Mouse (Mus musculus) 3134 (cell line): ENCODE results near the gene Myh2.

Experiments
- DNase-seq: peaks from one replicate; pipeline ENCODE4 v3.0.0-alpha.2; 2011; ENCODE audit warnings: low spot score; ENCODE audit not compliant: insufficient read length; ENCODE audit errors: extremely low read depth

Myh2 gene

DNA sequence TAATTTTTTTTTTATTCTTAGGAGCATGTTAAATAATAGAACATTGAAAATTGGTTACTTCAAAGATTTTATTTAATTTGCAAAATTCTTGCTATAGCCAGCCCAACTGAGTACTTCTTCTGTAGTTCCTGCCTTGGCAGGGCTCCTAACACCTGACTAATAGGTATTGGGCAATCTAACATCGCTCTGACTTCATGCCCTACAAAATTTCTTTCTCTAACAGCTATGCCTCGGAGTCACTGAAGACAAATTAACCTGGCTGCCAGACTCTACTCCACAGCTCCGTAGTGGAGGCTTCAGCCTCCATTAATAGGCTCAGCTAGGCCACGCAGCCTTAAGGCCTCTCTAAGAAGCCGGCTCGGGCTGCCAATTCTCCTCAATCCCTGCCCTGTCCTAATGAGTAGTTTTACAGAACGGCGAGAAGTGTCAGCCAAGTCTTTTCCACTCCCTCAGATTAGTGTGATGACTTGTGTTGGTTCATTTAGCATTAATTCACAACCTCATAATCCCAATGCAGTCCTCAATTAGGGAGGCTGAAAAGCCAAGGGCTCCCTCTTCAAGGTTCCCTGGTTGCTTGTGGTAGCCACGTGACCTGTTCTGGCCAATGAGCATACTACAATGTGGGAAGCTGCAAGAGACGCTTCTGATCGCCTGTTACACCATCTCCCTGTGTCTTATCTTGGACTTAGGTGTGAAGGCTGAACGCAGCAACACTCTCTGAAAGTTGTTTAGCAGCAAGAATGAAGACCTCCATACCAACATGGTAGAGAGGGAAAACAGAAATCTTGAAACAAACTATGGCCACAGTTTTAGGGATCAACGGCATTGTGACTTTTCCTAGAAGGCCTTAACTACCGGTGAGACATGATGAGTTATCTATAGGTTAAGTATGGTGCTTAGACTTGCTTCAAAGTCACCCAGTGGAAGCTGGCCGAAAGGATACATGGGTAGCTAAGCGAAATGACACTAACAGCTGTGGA is 18.9 kb upstream of the Myh2 start:
- no peak for DNase-seq

DNA sequence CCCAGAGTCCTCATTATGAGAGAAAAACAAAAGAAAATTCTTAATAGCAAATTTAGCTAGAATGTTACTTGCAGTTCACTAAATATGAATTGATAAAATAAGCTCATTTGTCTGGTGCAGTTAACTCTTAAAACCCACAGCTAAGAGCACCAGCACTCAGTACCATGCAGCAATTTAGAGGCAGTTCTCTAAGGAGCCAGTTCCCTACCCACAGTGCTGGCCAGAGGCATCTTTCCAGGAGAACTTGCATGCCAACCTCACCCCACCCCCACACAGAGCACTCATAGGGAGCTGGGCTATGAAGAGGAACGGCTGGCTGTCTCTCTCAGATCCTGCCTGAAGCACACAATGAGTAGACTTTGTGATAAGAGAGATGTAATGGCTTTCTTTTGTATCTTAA is 17.7 kb upstream of the Myh2 start:
- no peak for DNase-seq

- DNase-seq, result no peak
These were observed 17.0 kb upstream of the Myh2 start for GRCm38 (mm10) chr11:67153843-67154242.

DNA sequence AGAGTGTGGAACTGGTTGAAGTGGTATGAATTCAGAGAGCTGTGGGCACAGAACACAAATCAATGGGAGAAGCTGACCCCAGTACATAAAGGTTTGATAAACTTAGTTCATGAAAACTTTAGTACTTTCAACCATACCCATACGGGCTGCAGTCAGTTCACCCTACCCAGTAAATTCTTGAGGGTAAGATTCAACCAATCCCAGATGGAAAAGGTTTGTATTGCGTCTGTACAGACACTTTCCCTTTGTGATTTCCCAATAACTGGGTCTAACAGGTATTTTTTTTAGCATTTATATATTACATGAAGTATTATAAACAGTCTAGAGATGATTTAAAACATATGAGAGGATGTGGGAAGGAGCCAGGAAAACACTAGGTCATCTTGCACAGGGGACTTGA is 15.2 kb upstream of the Myh2 start:
- DNase-seq, result no peak

DNA sequence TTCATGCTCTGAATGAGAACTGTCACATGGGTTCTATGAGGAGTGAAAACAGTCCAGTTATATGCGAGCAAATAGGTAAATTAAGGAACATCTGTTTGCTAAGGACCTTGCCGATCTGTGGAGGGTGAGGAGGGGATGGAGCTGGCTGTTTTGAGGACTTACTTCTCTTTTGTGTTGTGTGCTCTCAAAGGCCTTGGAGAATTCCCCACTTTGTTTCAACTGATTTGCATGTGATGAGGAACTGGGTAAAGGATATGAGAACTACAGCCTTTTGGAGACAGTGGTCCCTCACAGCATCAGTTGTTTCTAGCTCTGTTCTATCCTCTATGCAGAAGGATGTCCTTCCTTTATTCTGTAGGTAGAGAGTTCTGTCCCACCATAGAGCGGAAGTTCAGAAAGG is 10.7 kb upstream of the Myh2 start:
- no peak for DNase-seq

- DNase-seq, result no peak
These were observed 7.1 kb upstream of the Myh2 start for GRCm38 (mm10) chr11:67163701-67164100.

- no peak for DNase-seq
These were observed 6.0 kb upstream of the Myh2 start for GRCm38 (mm10) chr11:67164851-67165250.

- no peak for DNase-seq
These were observed 1.5 kb upstream of the Myh2 start for GRCm38 (mm10) chr11:67169301-67169700.

DNA sequence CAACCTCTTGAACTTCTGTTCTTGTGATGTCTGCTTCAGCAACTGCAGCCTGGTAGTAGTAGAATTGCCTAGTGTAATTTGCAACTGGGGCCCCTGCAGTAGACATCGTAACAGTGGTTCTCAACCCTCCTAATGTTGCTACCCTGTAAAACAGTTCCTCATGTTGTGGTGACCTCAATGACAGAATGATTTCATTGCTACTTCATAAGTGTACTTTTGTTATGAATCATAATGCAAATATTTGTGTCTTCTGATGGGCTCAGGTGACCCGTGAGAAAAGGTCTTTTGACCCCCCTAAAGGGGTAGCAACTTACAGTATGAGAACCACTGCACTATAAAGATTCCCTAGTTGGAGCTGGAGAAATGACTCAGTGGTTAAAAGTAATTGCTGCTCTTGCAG is 1.6 kb downstream of the Myh2 start:
- DNase-seq, result no peak

DNA sequence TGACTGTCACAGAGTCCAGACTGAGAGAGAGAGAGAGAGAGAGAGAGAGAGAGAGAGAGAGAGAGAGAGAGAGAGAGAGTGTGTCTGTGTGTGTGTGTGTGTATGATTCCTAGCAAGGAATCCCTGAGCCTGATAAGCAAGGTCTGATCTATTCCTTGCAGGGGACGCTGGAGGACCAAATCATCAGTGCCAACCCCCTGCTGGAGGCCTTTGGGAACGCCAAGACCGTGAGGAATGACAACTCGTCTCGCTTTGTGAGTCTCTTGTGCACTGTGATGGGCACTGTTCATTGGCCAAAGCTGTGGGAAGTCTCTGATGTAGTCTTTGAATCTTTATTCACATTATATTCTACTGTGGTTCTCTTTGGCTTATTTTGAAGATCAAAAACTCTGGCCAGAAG is 5.5 kb downstream of the Myh2 start:
- no peak for DNase-seq

DNA sequence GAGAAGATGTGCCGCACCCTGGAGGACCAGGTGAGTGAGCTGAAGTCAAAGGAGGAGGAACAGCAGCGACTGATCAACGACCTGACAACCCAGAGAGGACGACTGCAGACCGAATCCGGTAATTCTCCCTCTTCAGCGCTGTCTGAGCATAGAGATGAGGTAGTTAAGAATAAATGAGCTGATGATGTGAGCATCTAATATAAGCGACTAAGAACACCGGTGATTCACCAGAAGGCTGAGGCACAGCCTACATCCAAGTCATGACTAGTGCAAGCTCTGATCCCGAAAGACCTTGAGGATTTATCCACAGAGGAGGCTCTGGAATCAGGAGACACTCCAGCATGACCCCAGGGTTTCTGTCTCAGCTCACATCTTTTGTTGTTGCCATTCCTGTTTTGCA is 19.5 kb downstream of the Myh2 start:
- DNase-seq, result no peak

GRCm38 (mm10) chr11:67190814-67191213 is 20.0 kb downstream of the Myh2 start:
- no peak for DNase-seq

DNA sequence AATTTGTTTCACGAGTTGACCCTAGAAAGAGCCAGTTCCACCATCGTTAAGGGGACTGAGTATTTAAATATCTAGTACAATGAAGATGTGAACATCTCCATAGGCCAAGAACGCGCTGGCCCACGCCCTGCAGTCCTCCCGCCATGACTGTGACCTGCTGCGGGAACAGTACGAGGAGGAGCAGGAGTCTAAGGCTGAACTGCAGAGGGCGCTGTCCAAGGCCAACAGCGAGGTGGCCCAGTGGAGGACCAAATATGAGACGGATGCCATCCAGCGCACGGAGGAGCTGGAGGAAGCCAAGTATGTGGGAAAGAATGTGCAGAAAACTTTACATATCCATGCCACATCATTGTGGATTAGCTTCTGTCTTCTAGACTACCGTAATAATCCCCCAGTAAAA is 20.7 kb downstream of the Myh2 start:
- DNase-seq, result no peak

DNA sequence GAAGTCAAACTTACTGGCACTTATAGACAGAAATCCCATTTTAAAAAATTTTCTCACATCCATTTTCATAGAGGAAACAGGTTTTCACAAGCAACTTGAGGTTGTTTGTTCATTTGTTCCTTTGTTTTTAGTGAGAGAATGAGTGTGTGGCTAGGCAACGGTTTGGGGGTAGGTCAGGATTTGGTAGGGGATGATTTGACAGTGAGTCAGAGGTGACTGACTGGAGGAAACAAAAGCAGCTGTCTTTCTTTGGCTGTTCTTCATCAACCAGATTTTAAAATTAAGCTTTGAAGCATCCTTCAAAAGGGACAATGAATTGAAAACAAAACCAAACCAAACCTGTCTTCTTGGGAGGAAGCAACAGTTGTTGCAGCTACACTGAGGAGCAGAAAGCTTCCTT is 28.5 kb downstream of the Myh2 start:
- DNase-seq, result no peak

GRCm38 (mm10) chr11:67199752-67200151 is 28.9 kb downstream of the Myh2 start, which contains the start of gene Myh1:
Gene Myh1, plus strand, starts transcription at chr11:67200052.
- no peak for DNase-seq

DNA sequence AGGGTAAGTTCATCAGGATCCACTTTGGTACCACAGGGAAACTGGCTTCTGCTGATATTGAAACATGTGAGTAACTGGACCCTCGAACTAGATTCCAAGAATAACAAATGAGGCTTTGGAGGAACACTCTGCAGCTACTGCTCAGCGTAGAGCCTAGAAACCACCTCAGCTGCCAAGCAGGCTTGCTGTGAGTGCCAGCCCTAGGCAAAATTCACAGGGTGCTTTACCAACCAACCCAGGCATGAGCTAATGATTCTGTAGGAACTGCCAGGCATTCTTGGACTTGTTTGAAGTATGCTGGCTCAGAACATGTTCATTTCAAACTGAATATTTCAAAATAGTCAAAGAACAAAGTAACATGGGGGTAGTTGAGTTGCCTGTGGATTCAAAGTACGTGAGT is 33.9 kb downstream of the Myh2 start:
- no peak for DNase-seq

DNA sequence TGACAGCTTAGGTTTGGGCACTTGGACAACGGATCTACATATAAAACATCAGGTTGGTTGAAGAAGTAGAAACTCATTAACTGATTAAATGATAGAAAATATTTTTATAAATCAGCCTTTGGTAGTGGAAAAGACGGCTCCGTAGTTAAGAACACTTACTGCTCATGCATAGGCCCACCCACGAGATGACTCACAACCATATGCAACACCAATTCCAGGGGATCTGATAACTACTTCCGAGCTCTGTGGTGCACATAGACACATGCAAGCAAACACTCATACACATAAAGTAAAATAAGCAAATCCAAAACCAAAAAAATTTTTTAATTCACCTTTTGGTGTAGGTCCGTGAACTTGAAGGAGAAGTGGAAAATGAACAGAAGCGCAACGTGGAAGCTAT is 51.0 kb downstream of the Myh2 start:
- DNase-seq, result no peak

DNA sequence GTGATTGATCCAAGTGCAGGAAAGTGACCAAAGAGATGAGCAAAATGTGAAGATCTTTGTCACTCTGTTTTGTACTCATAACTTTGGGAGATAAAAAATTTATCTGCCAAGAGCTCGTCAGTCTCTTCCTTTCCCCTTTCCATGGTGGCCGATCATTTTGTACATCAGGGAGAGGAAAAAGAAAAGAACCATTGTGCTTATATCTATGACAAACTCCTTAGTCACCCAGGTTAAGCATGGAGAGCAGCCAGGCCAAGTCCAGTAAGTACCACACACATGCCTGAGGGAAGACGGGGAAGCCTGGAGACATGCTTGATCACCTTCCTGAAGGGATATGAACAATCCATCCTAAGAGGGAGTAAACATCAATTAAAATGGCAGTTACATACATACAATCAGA is 53.6 kb downstream of the Myh2 start:
- DNase-seq, result no peak

DNA sequence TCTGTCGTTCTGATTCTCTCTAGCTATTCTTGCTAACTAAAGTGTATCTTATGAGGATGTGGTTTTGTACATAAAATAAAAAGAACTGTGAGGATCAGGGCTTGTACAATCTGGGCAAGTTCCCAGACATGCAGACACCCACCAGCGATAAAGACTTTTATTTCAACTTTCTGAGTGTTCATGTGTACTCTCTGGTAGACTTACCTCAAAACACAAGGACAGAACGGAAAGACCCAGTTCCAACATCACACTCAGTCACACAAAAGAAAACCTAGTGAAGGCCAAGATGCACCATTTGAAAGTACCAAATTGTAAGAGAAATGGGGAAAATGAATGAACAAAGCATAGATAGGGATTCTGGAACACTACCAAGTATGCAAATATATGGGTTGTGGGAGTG is 57.9 kb downstream of the Myh2 start:
- no peak for DNase-seq

- no peak for DNase-seq
These were observed 58.3 kb downstream of the Myh2 start for GRCm38 (mm10) chr11:67229166-67229565.

GRCm38 (mm10) chr11:67229946-67230345 is 59.1 kb downstream of the Myh2 start:
- DNase-seq, result no peak

- no peak for DNase-seq
These were observed 65.0 kb downstream of the Myh2 start for GRCm38 (mm10) chr11:67235639-67236358.
